ENCODE assay signal across 9 mouse cellular contexts in genomic region chr9:40871369-40872155, GRCm38 (mm10). TPM values are rescaled to one million over a fixed set of nuclear protein-coding genes. Genes with fewer than 3 reads are reported as not detected.
DNase-seq lines count a peak whose midpoint lies in the region; ATAC-seq and TF ChIP-seq lines count a peak whose summit lies in the region.
"Had no signal": no experiment of that assay in that cellular context is flagged by ENCODE, and none has a peak within 500 bp of the region (broad histone marks: within the 10 kb centered on the region; RNA-seq: fewer than 3 reads in every experiment).

No protein-coding gene starts in this region.

- ATAC-seq in forebrain, embryonic 15.5 days (replicated peaks) = no peak
- ATAC-seq in liver, embryonic 13.5 days (ENCODE audit: low read depth) = no peak
- ATAC-seq in stomach, embryonic 14.5 days (ENCODE audit: insufficient number of reproducible peaks, insufficient read depth, low FRiP score, low read depth) = no peak

- H3K9ac ChIP-seq in liver, adult 2 months (ENCODE audit: low read depth, low read length) = no peak overlapping the region
- no peak overlapping the region for H3K9ac ChIP-seq in forebrain, embryonic 15.5 days (replicated peaks)
- H3K9ac ChIP-seq in liver, embryonic 13.5 days = no peak overlapping the region
- H3K9ac ChIP-seq in stomach, embryonic 14.5 days (replicated peaks; ENCODE audit: low read depth, low read length) = no peak overlapping the region

- DNase-seq in liver, adult 2 months (ENCODE audit: extremely low read depth, low read depth, low spot score) = no peak
- no peak for DNase-seq in liver
- DNase-seq in liver, embryonic 13.5 days = no peak
- no peak for DNase-seq in adrenal gland, postnatal 25 days
- DNase-seq in spleen, adult 12 weeks (ENCODE audit: low spot score) = no peak
- no peak for DNase-seq in left cerebral cortex, adult 18-20 months (ENCODE audit: low spot score in 2 of 2)
- DNase-seq: gastrocnemius, postnatal 36 days had no signal

- no peaks in the 10 kb centered on the region for H3K79me2 ChIP-seq in liver, adult 2 months (ENCODE audit: control insufficient read depth, insufficient read depth, low read length)

- H3K9me3 ChIP-seq in forebrain, embryonic 15.5 days = no peaks in the 10 kb centered on the region
- no peaks in the 10 kb centered on the region for H3K9me3 ChIP-seq in liver, embryonic 13.5 days (replicated peaks)
- H3K9me3 ChIP-seq in stomach, embryonic 14.5 days (ENCODE audit: control insufficient read depth, low read depth, low read length) = no peaks in the 10 kb centered on the region

- H3K4me1 ChIP-seq in liver, adult 2 months (ENCODE audit: control insufficient read depth, insufficient read depth, low read length) = no peaks in the 10 kb centered on the region
- H3K4me1 ChIP-seq in forebrain, embryonic 15.5 days = peaks cover 19% of the 10 kb centered on the region
- no peaks in the 10 kb centered on the region for H3K4me1 ChIP-seq in liver, embryonic 13.5 days (replicated peaks)
- no peaks in the 10 kb centered on the region for H3K4me1 ChIP-seq in stomach, embryonic 14.5 days (ENCODE audit: control insufficient read depth, insufficient read depth, low read length)

- no peak for TF ChIP-seq POLR2A in liver, adult 2 months (IDR thresholded peaks at IDR 0.05; ENCODE audit: extremely low read depth, insufficient read depth, low read length)

- H3K36me3 ChIP-seq in liver, adult 2 months (ENCODE audit: control insufficient read depth, insufficient read depth, low read length) = no peaks in the 10 kb centered on the region
- H3K36me3 ChIP-seq in forebrain, embryonic 15.5 days = no peaks in the 10 kb centered on the region
- no peaks in the 10 kb centered on the region for H3K36me3 ChIP-seq in liver, embryonic 13.5 days
- no peaks in the 10 kb centered on the region for H3K36me3 ChIP-seq in stomach, embryonic 14.5 days (ENCODE audit: control insufficient read depth, insufficient read depth, low read length)

- H3K27ac ChIP-seq in liver, adult 2 months (replicated peaks; ENCODE audit: insufficient read depth, low read depth, low read length) = no peak overlapping the region
- H3K27ac ChIP-seq in forebrain, embryonic 15.5 days (replicated peaks) = no peak overlapping the region
- H3K27ac ChIP-seq in liver, embryonic 13.5 days = no peak overlapping the region
- no peak overlapping the region for H3K27ac ChIP-seq in stomach, embryonic 14.5 days (ENCODE audit: low read length)

- peaks cover 22% of the 10 kb centered on the region for H3K27me3 ChIP-seq in liver, adult 2 months (ENCODE audit: control insufficient read depth, insufficient read depth, low read length)
- H3K27me3 ChIP-seq in forebrain, embryonic 15.5 days = peaks cover 79% of the 10 kb centered on the region
- peaks cover 79% of the 10 kb centered on the region for H3K27me3 ChIP-seq in liver, embryonic 13.5 days
- peaks cover 49% of the 10 kb centered on the region for H3K27me3 ChIP-seq in stomach, embryonic 14.5 days (ENCODE audit: control insufficient read depth, insufficient read depth, low read length)

- no peak for TF ChIP-seq CTCF in liver, adult 2 months (IDR thresholded peaks at IDR 0.05; ENCODE audit: low read depth, low read length)

- WGBS in liver, adult 2 months = 7% methylated on average over 34 of the region's 34 CpGs
- 1% methylated on average over 34 of the region's 34 CpGs for WGBS in forebrain, embryonic 15.5 days
- WGBS in liver, embryonic 13.5 days (ENCODE audit: insufficient replicate concordance) = 3% methylated on average over 34 of the region's 34 CpGs
- 2% methylated on average over 34 of the region's 34 CpGs for WGBS in stomach, embryonic 14.5 days

- H3K4me2 ChIP-seq in forebrain, embryonic 15.5 days (replicated peaks) = peak overlapping the region; percentile 22; the same call in 1 of the 2 replicates
- H3K4me2 ChIP-seq in liver, embryonic 13.5 days = peak overlapping the region; percentile 39
- H3K4me2 ChIP-seq in stomach, embryonic 14.5 days (replicated peaks; ENCODE audit: low read depth, low read length) = 0 out of 2 replicates have a peak overlapping the region, but pooled peaks have one; percentile 11

- peak overlapping the region; percentile 14 for H3K4me3 ChIP-seq in liver, adult 2 months (ENCODE audit: insufficient read depth, low read depth, low read length)
- H3K4me3 ChIP-seq in forebrain, embryonic 15.5 days = 0 out of 2 replicates have a peak overlapping the region, but pooled peaks have one; percentile 14
- H3K4me3 ChIP-seq in liver, embryonic 13.5 days (replicated peaks) = peak overlapping the region; percentile 4; the same call in 1 of the 2 replicates
- H3K4me3 ChIP-seq in stomach, embryonic 14.5 days (ENCODE audit: low read depth, low read length) = no peak overlapping the region

RNA-seq across cellular contexts. Expression of gene Bsx, which starts 2.4 kb away (rescaled TPM):
- not detected in 2 replicates for total RNA-seq in liver, adult 2 months (2014; rRNA removed)
- polyA plus RNA-seq in liver, adult 2 months (2012; rRNA removed) = not detected in 2 replicates
- 0.91 and 2.9 TPM in 2 replicates for polyA plus RNA-seq in forebrain, embryonic 15.5 days (2015; fragmentation: Nextera tagmentation; extraction: Ambion mirVana)
- polyA plus RNA-seq in liver, embryonic 13.5 days (2015; fragmentation: Nextera tagmentation; extraction: Ambion mirVana) = not detected in 2 replicates
- 0.07 TPM in 1 of 2 replicates, not detected in the other for polyA plus RNA-seq in stomach, embryonic 14.5 days (2014; fragmentation: Nextera tagmentation; extraction: Ambion mirVana)
- total RNA-seq in adrenal gland, postnatal 25 days (2021) = not detected in 2 replicates
- total RNA-seq in left cerebral cortex, adult 18-20 months (2021) = not detected
- total RNA-seq: gastrocnemius, postnatal 36 days had no signal
